Mouse (Mus musculus) erythroblast, embryonic 14.5 days (primary cell): ENCODE measurements around the gene Exoc4.

Source experiments
- GATA1 ChIP-seq: IDR thresholded peaks from 2 replicates; pipeline ENCODE4 v1.6.1; 2012; ENCODE audit warnings: low read length, inconsistent platforms, mixed read lengths
- TAL1 ChIP-seq: IDR thresholded peaks from 3 replicates; pipeline ENCODE4 v1.6.1; 2012; ENCODE audit warnings: low read length, inconsistent platforms, mixed read lengths

DNA sequence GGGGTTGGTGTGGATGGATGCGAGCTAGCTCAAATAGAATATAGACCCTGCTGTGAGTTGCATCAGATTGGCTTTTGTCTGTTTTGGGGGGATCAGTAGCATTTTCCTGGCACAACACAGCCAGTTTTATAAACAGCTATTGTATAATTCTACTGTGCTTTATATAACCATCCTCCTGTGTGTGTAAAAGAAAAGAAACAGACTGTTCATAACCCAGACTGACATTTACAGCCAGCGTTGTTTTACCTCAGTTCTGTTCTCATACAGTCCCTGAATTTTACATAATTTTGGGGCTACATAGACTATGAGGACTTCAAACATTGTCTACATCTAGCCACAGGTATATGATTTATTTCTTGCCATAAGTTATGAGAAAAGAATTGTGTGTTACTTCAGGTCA lies 204.9 kb downstream of the Exoc4 start:
- TF ChIP-seq GATA1 (no peak), TAL1 (no peak)
